Mouse (Mus musculus): Measurements from ENCODE around the gene Mroh8.
"Not testable (repeated sequence)": the region's sequence is repeated elsewhere in the genome, so short reads cannot be mapped to it uniquely, and the experiment has no call there.

Gene Mroh8

DNA sequence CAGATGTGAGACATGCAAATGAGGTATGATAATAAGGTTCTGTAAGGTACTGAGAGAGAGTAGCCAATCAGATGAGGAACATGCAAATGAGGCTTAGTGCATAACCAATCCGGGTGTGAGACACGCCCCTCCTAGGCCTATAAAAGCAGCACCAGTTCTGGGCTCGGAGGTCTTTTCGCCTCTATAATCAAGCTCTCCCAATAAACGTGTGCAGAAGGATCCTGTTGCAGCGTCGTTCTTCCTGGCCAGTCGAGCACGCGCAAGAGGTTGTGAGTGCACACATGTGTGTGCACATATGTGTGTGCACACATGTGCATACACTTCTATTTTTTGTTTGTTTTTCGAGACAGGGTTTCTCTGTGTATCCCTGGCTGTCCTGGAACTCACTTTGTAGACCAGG is 80.9 kb downstream of the Mroh8 start:
- DNase-seq (ENCODE audit: low read depth, low spot score) = not testable (repeated sequence)

GRCm38 (mm10) chr2:157190651-157191050 is 88.7 kb downstream of the Mroh8 start:
- DNase-seq (ENCODE audit: low read depth, low spot score) = no peak

GRCm38 (mm10) chr2:157187223-157187622 is 92.1 kb downstream of the Mroh8 start:
- DNase-seq (ENCODE audit: low read depth, low spot score) = no peak

- no peak for DNase-seq (ENCODE audit: low read depth, low spot score)
These were observed 92.8 kb downstream of the Mroh8 start for GRCm38 (mm10) chr2:157186504-157186903.

DNA sequence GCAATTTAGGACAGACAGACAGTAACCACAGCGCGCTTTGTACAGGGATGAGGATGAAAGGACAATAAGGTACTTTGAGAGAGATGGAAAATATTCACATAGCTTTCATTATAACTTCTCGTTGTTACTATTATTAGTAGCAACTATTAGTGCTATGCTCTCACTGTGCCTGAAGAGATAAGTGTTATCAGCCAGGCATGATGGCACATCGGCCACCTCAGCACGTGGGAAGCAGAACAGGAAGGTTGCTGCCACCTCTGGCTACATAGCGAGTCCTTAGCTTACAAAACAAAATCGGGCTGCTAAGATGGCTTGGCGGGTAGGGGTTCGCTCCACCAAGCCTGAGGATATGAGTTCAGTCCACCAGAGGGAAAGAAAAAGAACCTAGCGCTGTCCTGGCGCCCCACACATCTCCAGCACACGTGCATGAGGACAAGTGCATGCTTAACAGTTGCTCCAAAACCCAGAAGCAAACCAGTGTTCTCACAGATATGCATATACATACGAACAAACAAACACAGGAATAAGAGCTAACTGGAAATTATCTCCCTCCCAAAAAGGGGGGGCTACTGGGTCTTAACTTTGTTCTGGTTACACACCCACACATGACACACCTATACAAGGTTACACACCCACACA is 94.2 kb downstream of the Mroh8 start:
- no peak for DNase-seq (ENCODE audit: low read depth, low spot score)

DNA sequence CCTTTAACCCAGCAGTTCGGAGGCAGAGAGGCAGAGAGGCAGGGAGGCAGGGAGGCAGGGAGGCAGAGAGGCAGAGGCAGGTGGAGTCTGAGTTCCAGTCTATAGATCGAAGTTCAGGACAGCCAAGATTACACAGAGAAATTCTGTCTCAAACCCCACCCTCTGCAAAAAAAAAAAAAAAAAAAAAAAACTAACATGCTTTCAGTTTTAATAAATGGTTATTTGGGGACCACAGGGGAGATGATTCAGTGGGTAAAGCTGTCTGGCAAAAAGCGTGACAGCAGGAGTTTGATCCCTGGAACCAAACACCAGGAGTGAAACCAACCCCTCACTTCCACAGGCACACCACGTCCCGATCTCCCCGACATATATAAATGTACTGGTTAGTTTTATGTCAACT is 101.2 kb downstream of the Mroh8 start:
- no peak for DNase-seq (ENCODE audit: low read depth, low spot score)

GRCm38 (mm10) chr2:157176248-157176647 is 103.1 kb downstream of the Mroh8 start:
- DNase-seq (ENCODE audit: low read depth, low spot score) = no peak

GRCm38 (mm10) chr2:157174416-157174815 is 104.9 kb downstream of the Mroh8 start:
- no peak for DNase-seq (ENCODE audit: low read depth, low spot score)

GRCm38 (mm10) chr2:157173555-157173954 is 105.8 kb downstream of the Mroh8 start:
- no peak for DNase-seq (ENCODE audit: low read depth, low spot score)

- DNase-seq (ENCODE audit: low read depth, low spot score) = peak; percentile 75
These were observed 106.4 kb downstream of the Mroh8 start for GRCm38 (mm10) chr2:157172984-157173383.

DNA sequence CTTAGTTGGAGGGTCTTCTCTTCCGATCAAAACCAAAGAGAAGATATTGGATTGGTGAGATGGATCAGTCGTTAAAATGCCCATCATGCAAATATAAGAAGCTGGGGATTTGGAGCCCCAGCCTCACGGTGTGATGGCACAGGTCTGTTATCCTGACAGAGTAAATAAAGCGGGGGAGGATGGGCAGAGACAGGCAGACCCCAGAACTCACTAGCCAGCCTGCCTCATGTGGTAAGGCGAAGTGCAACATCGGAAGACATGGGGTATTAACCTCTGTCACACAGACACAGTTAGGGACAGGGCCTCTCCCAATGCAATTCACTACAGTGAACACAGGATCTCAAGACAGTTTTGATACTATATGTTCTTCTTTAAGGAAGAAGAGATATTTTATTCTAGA is 108.7 kb downstream of the Mroh8 start:
- DNase-seq (ENCODE audit: low read depth, low spot score) = no peak

- peak; percentile 30 for DNase-seq (ENCODE audit: low read depth, low spot score)
These were observed 109.2 kb downstream of the Mroh8 start for GRCm38 (mm10) chr2:157170166-157170565.

DNA sequence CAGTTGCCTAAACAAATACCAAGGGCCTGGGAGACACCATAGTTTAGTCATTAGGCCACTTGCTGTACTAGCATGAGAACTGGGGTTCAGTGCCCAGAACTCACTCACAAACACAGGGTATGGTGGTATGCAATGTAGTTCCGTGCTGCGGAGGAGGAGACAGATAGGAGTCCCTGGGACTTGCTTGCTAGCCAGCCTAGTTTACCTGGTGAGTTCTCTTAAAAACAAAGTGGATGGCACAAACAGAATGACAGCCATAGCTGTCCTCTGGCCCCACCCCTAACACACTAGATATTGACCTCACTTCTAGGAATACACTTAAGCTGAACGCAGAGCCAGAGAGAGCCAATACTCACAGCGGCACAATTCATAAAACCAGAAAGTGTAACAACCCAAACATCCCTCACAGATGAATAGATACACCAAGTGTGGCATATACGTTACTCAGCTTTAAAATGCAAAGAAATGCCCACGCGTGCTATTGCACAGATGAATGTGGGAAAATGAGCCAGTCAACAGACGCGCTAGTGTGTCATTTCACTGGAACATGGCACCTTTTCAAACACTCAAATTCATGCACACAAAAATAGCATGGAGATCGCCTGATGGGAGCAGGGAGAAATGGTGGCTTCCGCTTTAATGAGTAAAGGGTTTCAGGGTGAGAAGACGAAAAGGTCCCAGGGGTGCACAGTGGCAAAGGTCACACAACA is 112.8 kb downstream of the Mroh8 start:
- DNase-seq (ENCODE audit: low read depth, low spot score) = no peak

DNA sequence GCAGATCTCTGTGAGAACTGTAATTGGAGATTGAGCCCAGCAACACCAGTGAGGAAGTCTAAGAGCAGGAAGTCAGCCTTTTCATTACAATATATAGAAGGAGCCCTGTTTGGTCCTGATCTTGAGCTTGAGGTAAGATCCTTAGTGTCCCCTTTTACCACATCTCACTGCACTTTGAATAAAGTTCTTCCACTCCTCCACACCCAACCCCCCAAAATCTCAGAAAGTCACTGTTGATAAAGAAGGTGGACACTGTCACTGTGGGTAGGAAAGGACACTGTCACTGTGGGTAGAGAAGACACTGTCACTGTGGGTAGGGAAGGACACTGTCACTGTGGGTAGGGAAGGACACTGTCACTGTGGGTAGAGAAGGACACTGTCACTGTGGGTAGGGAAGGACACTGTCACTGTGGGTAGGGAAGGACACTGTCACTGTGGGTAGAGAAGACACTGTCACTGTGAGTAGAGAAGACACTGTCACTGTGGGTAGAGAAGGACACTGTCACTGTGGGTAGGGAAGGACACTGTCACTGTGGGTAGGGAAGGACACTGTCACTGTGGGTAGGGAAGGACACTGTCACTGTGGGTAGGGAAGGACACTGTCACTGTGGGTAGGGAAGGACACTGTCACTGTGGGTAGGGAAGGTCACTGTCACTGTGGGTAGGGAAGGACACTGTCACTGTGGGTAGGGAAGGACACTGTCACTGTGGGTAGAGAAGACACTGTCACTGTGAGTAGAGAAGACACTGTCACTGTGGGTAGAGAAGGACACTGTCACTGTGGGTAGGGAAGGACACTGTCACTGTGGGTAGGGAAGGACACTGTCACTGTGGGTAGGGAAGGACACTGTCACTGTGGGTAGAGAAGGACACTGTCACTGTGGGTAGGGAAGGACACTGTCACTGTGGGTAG is 113.8 kb downstream of the Mroh8 start:
- not testable (repeated sequence) for DNase-seq (ENCODE audit: low read depth, low spot score)

DNA sequence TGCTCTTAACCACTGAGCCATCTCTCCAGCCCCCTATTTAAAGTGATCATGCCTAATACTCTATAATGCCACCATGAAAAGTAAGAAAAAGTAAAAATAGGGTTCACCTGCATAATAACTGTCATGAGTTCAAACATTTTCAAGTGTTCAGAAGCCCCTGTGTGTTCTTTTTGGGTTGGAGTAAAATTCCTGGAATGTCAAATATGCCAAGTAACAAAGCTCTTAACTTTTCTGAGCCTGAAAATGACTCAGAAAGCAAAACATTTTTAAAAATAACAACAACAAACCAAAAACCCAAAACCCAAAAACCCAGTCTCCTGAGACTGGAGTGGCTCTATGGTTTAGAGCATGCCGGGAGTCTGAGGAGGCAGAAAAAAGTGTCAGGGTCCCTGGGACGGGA is 115.2 kb downstream of the Mroh8 start:
- no peak for DNase-seq (ENCODE audit: low read depth, low spot score)
